Mouse (Mus musculus) embryonic stem cell, embryonic (primary cell): ENCODE measurements at regions not wholly inside any gene's neighbourhood (a gene's known extent, or its start where the extent isn't known, plus 50 kb on each side); places are given as distances from the start of the nearest gene placed in this dataset.

Source experiments
- CTCF ChIA-PET, 4 experiments: fragments of 300-600 bp in 2 of 4; fragments of 350-600 bp in 2 of 4; sonication (Branson Sonifier 250); formaldehyde crosslinking; loops; one replicate each; lab custom pipeline; 2022; ENCODE audit warnings: inconsistent platforms in 2 of 4; lab: Charles Lee
- POLR2A ChIA-PET, 4 experiments: fragments of 300-600 bp in 2 of 4; fragments of 350-600 bp in 2 of 4; sonication (Branson Sonifier 250); formaldehyde crosslinking; loops; one replicate each; lab custom pipeline; 2022; ENCODE audit warnings: antibody characterized with exemption in 4 of 4, inconsistent platforms in 1 of 4; lab: Charles Lee

DNA sequence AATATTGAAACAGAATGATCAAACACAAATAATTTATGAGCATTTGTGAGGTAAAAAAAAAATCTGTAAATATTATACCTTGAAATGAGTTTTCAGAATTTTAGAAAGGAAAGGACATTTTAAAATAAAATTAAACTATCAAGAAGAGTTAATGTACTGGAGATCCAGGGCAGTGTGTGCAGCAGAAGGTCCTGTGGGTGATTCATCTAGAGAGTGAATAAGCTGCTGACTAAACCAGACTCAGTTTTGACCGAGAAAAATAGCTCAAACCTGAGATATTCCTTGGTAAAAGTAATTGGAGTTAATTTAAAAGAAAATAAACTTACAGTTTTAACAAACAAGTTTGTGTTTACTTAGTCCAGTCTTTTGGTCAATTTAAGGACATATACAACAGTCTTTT, 1118.6 kb upstream of the Celf2 start:
- ChIA-PET CTCF (no interaction called here), POLR2A (interaction anchor here in 2 of 4 experiments (0.6 to 1.2 kb wide), 2 partner anchors 9 to 233 kb away, joined by 3 read pairs; no protein-coding TSS in a partner anchor)

DNA sequence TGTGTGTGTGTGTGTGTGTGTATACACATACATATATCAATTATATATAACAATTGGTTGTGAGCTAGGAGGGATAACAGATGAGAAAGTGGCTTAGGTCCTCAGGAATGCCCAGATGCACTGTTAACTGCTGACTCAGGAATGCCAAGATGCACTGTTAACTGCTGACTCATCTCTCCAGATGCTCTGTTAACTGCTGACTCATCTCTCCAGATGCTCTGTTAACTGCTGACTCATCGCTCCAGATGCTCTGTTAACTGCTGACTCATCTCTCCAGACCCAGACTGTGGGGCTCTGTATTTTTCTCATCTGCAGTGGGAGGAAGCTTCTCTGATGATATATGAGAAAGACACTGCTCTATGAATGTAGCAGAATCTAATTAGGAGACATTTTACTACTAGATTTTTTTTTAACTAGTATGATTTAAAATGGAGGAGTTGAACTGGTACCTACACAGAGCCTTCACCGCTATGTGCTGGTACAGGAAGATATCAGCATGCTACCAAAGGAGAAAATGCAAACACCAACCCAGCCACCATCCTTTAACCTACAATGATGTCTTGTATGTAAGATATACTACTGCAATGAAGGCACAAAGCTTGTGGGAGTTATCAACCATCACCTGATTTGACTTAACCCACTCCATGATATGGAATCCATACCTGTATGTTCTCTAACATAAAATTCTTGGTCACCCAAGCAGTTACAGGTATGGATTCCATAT, 1119.3 kb upstream of the Celf2 start:
- ChIA-PET POLR2A (interaction anchor here in 2 of 4 experiments (0.6 to 1.2 kb wide), 2 partner anchors 8 to 233 kb away, joined by 3 read pairs; no protein-coding TSS in a partner anchor), CTCF (interaction anchor here in 1 of 4 experiments (0.6 kb wide), 1 partner anchor 43 kb away, joined by 3 read pairs; no protein-coding TSS in a partner anchor)

DNA sequence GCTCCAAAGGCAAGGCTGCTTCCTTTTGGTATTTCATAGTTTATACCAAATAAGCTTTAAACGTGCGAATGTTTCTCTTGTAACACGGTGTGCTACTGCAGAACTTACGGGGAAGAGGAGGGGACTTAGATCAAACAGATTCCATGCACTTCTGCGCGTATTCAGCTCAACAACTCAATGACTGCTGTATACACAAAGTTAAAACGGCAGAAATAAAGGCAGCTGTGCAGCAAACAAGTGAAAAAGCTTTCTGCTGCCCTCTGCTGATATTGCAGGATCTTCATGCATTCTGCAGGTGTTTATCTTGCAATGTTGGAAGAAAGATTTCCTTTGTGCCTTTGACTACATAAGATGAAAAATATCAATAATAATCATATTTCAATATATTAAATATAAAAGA, 1128.7 kb upstream of the Celf2 start:
- ChIA-PET POLR2A (no interaction called here), CTCF (no interaction called here)

DNA sequence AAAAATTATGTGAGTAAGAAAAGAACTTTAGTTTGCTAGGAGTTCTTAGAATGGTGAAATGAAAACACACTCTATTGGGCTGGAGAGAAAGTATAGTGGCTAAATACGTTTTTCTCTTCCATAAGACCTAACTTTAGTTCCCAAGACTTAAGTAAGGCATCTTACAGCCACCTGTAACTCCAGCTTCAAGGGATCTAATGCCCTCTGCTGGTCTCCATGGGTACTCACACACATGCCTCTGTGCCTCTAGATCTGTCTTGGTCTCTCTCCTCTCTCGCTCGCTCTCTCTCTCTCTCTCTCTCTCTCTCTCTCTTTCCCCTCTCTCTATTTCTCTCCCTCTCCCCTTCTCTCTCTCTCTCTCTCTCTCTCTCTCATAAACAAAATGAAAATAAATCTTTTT, 1129.9 kb upstream of the Celf2 start:
- POLR2A ChIA-PET: no interaction called here
- CTCF ChIA-PET: interaction anchor here in 3 of 4 experiments (0.6 to 1.3 kb wide), 10 partner anchors 13 to 1371 kb away, joined by 3 to 7 read pairs (median 3); no protein-coding TSS in a partner anchor

DNA sequence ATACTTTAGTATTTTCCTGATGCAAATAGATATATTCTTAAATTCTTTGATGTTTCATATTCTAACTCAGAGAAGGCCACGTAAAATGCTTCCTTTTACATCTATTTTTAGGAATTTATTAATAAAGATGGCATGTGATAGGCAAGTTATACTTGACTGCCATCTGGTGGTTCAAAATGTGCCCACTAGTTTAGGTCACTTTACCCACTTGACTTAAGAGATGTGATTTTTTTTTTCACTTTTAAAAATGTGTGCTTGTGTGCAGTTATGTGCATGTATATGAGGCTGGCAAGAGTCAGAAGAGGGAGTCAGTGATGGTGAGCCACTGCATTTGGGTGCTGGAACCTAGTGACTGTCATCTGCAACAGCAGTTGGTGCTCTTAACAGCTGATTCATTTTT, 1136.1 kb upstream of the Celf2 start:
- ChIA-PET POLR2A (no interaction called here), CTCF (no interaction called here)

DNA sequence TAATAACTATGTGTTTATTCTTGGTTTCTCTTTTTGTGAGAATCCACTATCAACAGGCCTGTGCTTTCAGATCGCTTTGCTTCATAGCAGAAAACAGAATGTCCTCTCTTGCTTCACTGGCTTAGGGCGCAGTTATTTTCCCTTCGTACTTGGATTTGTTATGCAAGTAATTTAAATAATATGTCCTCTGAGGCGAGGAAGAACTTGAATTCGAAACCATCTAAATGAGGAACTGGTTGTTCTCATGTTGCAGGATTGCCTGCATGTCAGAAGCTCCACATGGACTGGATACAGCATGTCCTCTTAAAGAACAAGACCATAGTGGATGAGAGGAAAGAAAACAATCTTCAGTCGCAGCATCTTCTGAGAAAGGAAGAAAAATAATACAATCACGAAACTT, 1151.2 kb upstream of the Celf2 start:
- ChIA-PET CTCF (no interaction called here), POLR2A (no interaction called here)

DNA sequence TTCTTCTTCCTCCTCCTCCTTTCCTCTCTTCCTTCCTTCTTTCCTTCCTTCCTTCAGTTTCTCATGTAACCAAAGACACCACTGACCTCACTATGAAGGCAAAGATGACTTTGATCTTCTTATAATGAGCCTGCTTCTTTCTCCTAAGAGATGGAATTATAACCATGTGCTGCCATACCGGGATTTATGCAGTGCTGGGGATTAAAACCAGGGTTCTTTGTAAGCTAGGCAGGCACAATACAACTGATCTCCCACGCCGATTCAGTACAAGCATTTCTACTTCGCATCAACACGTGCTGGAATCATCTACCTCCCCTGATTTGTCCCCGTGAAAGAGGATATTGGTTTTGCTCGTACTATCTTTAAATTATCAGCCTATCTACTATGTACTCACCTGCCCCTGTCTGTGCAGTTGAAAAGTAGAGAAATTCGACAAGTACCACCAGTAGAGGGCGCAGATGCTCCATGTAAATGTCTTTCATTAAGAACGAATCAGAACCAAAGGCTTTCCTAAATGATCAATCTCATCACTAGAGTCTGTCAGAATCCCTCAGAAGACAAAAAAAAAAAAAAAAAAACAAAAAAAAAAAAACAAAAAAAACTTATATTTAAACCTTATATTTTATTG, 1164.5 kb upstream of the Celf2 start:
- CTCF ChIA-PET: interaction anchor here in 3 of 4 experiments (0.6 to 2.0 kb wide), 7 partner anchors 31 to 1614 kb away, joined by 3 to 12 read pairs (median 3); partner anchors contain the start of gene 4930412O13Rik (in 1 of the 3)
- POLR2A ChIA-PET: no interaction called here

DNA sequence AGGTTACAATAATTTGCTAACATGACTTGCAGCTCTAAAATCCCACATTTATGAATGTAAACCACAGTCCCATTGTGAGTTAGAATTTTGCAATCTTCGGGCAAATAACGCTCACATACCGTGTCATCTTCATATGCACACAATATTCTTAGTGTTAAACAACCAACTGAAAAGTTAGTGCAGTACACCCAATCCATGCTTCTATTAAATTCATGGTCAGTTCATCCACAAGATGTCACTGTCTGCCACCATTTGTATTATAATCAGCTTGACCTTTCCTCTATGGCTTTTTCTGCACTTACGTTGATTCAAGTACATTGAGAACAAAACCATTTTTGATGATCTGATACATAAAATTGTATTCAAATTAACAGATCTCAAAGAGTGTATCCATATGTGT, 1166.2 kb upstream of the Celf2 start:
- CTCF ChIA-PET: interaction anchor here in 2 of 4 experiments (0.6 to 1.6 kb wide), 4 partner anchors 1206 to 1467 kb away, joined by 3 to 4 read pairs (median 3); partner anchors contain the start of gene 4930412O13Rik (in 1 of the 2)
- POLR2A ChIA-PET: no interaction called here

DNA sequence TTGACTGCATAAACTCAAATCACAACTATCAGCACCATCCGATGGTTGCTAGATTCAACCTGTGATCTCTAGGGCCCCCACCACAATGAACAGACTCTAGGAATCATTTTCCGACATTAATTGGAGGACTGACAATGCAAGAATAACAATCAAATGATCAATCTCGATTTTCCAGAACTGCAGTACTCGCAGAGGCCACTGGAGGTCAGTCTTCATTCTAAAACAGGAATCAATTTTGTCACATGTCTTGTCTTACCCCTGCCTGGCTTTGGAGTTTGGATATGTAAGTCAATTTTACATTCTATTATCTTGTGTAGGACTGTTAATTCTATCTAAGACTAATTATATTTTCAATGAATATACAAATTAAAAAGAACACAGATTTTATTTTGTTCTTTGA, 1167.2 kb upstream of the Celf2 start:
- POLR2A ChIA-PET: no interaction called here
- CTCF ChIA-PET: interaction anchor here in 3 of 4 experiments (0.6 to 1.6 kb wide), 5 partner anchors 8 to 1466 kb away, joined by 3 to 4 read pairs (median 3); no protein-coding TSS in a partner anchor

DNA sequence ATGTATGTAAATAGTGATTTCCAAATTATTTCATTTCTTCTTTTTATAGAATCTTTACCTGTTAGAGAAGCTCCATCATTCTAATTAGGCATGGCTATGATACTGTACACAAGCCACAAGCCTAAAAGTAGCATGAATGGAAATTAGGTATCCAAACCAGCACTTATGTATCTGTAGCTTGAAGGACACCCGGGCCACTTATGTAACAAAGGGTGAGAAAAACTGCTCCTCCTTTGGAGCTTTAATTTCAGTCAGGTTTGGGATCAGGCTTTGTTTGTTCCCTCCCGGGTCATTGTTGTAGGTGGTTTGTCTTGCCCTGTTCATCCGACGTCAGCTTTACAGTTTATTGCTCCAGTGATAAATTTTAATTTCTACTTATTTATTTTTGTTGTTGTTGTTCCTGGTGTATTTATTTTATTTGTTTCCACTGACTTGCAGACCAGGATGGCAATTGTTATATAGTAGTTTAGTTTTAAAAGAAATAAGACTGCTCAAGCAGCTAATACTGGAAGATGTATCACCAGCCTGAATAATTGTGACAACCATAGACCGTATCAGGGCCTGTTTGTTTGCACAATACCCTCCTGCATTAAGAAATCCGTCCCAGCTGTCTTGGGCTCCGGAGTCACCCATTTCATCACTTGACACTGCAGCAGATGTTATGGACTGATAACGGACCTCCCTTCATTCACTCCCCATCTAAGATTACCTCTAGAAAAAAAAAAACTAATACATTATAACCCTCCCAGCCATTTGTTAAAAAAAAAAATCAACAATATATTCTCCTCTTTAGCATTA, 1181.7 kb upstream of the Celf2 start:
- ChIA-PET CTCF (no interaction called here), POLR2A (no interaction called here)

DNA sequence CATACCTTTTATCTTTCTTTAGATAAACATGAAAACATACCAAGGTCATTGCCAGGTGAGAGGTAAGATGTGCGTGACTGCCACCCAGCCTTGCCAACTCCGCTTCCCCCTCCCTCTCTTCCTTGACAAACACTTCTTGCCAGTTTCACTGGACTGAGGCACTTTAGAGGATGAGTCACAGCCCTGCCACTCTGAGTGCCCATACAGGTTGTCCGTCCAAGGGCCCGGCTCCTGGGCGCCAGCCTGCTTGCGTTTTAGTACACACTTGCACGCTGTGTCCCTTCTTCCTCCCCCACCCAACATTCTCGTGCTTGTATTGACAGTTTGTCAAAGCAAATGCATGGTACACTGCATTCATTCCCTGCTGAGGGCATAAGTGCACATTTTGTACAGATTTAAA, 1151.7 kb upstream of the 4930412O13Rik start:
- POLR2A ChIA-PET: no interaction called here
- CTCF ChIA-PET: no interaction called here

DNA sequence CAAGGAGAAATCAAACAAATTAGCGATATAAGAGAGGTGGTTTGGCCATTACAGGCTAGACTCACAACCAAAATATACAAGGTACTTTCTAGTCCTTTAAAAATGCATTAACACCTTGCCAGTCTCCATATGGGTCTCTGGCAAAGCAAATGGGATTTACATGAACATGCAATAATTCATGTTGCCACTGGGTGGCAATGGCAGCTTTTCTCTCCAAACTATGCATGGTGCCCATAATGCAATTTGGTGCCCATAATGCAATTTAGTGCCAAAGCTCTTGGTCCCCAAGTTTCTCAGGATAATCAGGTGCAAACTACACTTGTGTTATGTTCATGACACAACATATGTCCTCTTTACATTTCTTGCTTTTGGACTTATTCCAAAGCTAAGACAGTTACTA, 1126.9 kb upstream of the 4930412O13Rik start:
- POLR2A ChIA-PET: no interaction called here
- CTCF ChIA-PET: interaction anchor here in 2 of 4 experiments (0.6 to 0.9 kb wide), 3 partner anchors 12 to 1325 kb away, joined by 3 read pairs; no protein-coding TSS in a partner anchor

DNA sequence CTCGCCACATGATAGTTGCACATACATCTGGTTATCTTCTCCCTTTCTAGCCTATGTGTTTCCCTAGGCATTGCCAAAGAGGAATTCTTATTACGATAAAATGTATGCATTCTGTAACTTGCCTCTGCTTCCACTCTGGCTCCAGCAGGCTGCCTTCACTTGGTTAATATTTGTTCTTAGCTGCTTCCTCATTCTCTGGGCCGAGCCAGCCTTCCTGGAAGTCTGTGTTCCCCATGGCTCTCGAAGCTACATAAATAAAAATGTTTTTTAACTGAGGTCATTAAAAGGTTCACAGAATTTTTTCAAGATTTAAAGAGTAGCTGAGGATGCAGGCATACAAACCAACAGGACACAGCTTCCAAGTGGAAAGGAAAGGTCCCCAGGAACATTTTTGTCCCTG, 1124.5 kb upstream of the 4930412O13Rik start:
- POLR2A ChIA-PET: no interaction called here
- CTCF ChIA-PET: no interaction called here

DNA sequence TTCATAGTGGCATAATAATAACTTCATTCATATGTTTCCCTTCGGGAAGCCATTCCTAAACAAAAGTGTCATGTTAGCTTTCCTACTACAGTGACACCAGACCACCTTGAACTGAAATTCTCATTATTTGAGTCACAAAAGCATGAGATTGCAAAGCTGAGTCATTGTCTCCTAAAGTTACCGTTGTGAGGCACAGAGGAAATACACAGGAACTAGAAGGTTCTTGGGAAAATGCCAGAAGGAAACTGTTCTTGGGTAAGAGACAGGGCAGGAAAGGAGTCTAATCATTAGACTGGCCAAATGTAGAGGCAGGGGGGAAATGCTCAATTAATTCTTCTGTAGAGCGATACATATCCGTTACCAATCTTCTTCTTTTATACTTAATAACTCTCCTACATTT, 1110.4 kb upstream of the 4930412O13Rik start:
- ChIA-PET CTCF (no interaction called here), POLR2A (no interaction called here)

DNA sequence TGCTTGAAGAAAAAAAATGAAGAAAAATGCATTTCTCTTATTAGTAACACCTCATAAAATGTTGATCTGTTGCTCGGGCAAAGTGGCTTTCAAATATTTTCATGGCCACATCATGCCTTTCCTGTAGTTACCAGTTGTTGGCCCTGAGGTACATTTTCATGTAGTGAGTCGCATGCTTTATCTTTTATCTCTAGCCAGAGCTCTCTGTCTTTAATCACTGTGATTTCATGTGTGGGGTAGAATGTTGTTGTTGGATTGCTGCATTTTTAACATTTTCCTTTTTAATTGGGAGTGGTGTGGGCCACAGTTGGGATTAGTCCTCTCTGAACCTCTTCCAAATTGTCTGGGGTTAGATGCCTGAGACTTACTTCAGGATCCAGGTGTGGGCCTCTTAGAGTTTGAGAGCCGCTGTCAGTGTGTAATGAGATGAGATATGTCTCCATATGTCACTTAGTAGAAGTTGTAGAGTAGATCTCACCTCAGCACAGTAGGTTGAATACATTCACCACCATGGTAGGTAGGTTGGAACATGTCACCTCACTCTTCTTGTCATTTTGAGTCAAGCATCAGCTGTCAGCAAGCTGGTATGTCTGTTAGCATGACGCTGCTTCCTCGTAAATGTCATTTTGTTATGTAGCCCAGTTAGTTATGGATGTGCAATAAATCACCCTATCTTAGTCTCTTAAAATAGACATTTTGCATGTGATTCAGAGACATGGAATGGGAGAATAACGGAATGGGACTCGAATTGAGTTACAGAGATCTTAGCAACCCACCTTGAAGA, 1099.7 kb upstream of the 4930412O13Rik start:
- CTCF ChIA-PET: no interaction called here
- POLR2A ChIA-PET: no interaction called here

DNA sequence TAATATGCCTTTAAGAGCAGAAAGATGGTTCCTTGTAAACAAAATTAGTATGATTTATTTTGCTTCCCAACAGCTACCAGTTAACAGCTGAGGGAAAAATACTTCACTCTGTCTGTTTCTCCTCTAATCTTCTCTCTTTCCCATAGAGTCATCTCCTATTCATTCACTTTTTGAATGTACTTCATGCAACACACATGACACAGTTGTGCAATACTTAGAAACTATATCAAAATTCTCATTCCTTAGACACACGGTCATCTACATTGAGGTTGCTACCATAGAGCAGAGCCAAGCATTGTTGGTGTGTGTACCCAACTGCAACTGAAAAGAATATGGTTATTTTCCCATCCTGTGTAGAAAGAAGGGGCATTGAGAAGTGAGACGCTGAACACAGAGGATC, 1098.8 kb upstream of the 4930412O13Rik start:
- ChIA-PET CTCF (no interaction called here), POLR2A (no interaction called here)

DNA sequence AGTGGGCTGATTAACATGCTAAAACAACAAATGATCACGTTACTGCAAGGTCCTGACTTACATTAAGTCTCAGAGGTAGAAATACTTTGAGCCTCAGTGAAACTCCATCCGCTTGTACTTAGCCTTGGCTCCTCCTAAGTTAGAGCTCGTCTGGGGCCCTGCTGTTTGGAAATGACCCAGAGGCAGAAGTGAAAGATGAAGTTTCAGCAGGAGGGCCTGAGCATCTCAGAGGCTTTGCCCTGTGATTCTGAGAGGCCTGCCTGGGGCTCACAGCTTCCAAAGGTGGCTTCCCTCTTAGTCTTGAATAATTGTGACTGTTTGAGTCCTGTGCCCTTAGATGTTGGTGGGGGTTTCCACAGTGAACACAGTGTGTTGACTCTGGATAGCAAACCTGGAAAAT, 1079.0 kb upstream of the 4930412O13Rik start:
- ChIA-PET POLR2A (no interaction called here), CTCF (no interaction called here)

DNA sequence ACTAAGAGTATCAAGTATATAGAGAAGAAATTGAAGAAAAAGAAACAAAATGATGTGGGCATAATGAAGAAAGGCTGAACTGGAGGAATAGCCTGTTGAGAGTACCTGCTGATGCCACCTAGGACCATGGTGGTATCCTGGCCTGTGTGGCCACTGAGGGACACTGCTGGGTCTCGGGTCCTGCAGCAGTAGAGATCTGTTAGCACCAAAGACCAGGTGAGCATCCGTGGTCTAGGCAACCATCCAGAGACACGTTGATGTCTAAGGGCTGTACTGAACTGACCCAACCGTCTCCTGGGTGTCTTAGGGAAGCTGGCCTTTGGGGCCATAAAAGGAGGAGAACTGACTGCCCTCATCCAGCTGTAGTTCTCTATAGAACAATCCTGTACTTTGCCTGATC, 1071.4 kb upstream of the 4930412O13Rik start:
- POLR2A ChIA-PET: no interaction called here
- CTCF ChIA-PET: interaction anchor here in 1 of 4 experiments (0.6 kb wide), 1 partner anchor 15 kb away, joined by 6 read pairs; no protein-coding TSS in a partner anchor

DNA sequence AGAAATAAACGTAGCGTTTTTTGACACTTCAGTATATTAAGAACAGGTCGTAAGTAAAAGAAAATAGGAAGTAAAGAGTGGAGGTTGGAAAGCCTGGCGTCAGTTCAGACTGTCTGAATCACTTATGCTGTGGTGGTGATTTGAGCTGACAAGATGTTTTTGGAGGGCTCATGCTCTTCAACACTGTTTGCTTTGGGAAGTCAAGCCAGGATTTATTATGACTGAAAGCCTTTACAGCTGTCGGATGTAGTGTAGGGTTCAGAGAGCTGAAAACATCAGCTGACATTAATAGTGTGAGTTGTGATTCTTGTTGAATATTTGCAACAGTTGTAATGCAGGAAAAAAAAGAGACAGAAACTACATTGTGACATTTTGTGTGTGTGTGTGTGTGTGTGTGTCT, 1062.9 kb upstream of the 4930412O13Rik start:
- ChIA-PET CTCF (no interaction called here), POLR2A (no interaction called here)
